Mouse (Mus musculus) kidney, postnatal 0 days (tissue): ENCODE results near the gene Slc34a3. TPM values are rescaled to one million over a fixed set of nuclear protein-coding genes. Genes with fewer than 3 reads are reported as not detected.

ENCODE experiments used
- ATAC-seq: fragments of 200-750 bp; cut with Nextera tagmentation; replicated peaks from 2 replicates; pipeline ENCODE4 v1.8.0; 2017; ENCODE audit warnings: low read depth, moderate number of reproducible peaks, moderate TSS enrichment, moderate library complexity; ENCODE audit not compliant: low FRiP score
- DNase-seq: peaks from one replicate; pipeline ENCODE4 v3.0.0-alpha.2; 2016; ENCODE audit warnings: low spot score
- H3K27ac ChIP-seq: fragments of 300-500 bp; sonication (generic); 2 replicates; pipeline ENCODE4 v1.5.1; 2014; ENCODE audit warnings: mild to moderate bottlenecking
- H3K27me3 ChIP-seq: fragments of 300-500 bp; sonication (generic); 2 replicates; pipeline ENCODE4 v1.6.1; 2014; ENCODE audit warnings: low read length, mixed read lengths; ENCODE audit not compliant: insufficient read depth
- H3K36me3 ChIP-seq: fragments of 300-500 bp; sonication (generic); 2 replicates; pipeline ENCODE4 v1.6.1; 2014; ENCODE audit warnings: low read length, mixed read lengths; ENCODE audit not compliant: insufficient read depth
- H3K4me1 ChIP-seq: fragments of 300-500 bp; sonication (generic); replicated peaks from 2 replicates; pipeline ENCODE4 v1.6.1; 2014; ENCODE audit warnings: antibody characterized with exemption, low read length, mixed read lengths; ENCODE audit not compliant: insufficient read depth
- H3K4me2 ChIP-seq: fragments of 300-500 bp; sonication (generic); 2 replicates; pipeline ENCODE4 v1.6.1; 2014; ENCODE audit warnings: mild to moderate bottlenecking, low read length, moderate library complexity, mixed read lengths
- H3K4me3 ChIP-seq: fragments of 300-500 bp; sonication (generic); replicated peaks from 2 replicates; pipeline ENCODE4 v1.5.1; 2014; ENCODE audit warnings: low read depth, low read length
- H3K9ac ChIP-seq: fragments of 300-500 bp; sonication (generic); 2 replicates; pipeline ENCODE4 v1.6.1; 2014; ENCODE audit warnings: low read depth, low read length
- H3K9me3 ChIP-seq: fragments of 300-500 bp; sonication (generic); replicated peaks from 2 replicates; pipeline ENCODE4 v1.6.1; 2016; ENCODE audit warnings: low read length, inconsistent platforms, mixed read lengths
- CTCF ChIP-seq: IDR thresholded peaks from 2 replicates; pipeline ENCODE4 v1.5.1; 2016; ENCODE audit warnings: antibody characterized with exemption, low read depth, mild to moderate bottlenecking, moderate library complexity
- WGBS: fragments of 180-500 bp; shearing (Covaris S2); extraction: QIAGEN DNeasy Blood & Tissue Kit; methylation state at CpG from one replicate; pipeline ENCODE4 v1.1.7; 2014; 5-methylcytosine and 5-hydroxymethylcytosine counted together
- polyA plus RNA-seq: library from polyadenylated mRNA; unstranded; fragments of >200 nt; fragmentation: Nextera tagmentation; extraction: Ambion mirVana; gene quantifications from 2 replicates; pipeline ENCODE4 v1.2.1, GENCODE M21; 2015

The Slc34a3 gene
- polyA plus RNA-seq: 1.5 and 1.6 TPM in 2 replicates

DNA sequence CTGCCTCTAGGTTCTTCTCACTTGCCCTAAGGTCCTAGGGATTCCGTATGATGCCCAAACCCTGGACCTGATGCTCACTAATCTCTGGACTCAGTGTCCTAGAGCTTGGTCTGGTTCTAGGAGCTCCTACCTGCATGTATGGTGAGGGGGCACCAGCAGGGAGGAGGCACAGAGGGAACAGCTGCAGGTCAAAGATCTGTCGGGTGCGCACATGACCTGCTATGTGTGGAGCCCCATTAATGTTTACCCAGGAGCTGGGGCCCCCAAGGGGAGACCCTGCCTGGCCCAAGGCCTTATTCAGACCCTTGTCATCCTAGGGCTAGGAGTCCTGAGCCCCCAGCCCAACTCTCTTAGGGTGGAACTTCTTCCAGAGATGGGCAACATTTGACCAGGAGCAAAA is at the start of gene Slc34a3:
Gene Slc34a3 (minus strand): TSS at position 315 of the 400 bp plus-strand sequence.
- H3K4me2 ChIP-seq: no peak within 1 kb of the TSS
- no peak for DNase-seq
- 76% methylated on average over 3 of the region's 3 CpGs for WGBS
- peak within 1 kb of the TSS; percentile 25; the same call in 1 of the 2 replicates for H3K27ac ChIP-seq
- 0 out of 2 replicates have a peak, but pooled peaks cover 1% of the 10 kb centered on the region for H3K4me1 ChIP-seq
- H3K4me3 ChIP-seq: no peak within 1 kb of the TSS
- no peaks in the 10 kb centered on the region for H3K36me3 ChIP-seq
- TF ChIP-seq CTCF: no peak
- no peaks in the 10 kb centered on the region for H3K27me3 ChIP-seq
- no peak within 1 kb of the TSS for H3K9ac ChIP-seq
- no peaks in the 10 kb centered on the region for H3K9me3 ChIP-seq
- no peak; the same call in 1 of the 2 replicates for ATAC-seq

DNA sequence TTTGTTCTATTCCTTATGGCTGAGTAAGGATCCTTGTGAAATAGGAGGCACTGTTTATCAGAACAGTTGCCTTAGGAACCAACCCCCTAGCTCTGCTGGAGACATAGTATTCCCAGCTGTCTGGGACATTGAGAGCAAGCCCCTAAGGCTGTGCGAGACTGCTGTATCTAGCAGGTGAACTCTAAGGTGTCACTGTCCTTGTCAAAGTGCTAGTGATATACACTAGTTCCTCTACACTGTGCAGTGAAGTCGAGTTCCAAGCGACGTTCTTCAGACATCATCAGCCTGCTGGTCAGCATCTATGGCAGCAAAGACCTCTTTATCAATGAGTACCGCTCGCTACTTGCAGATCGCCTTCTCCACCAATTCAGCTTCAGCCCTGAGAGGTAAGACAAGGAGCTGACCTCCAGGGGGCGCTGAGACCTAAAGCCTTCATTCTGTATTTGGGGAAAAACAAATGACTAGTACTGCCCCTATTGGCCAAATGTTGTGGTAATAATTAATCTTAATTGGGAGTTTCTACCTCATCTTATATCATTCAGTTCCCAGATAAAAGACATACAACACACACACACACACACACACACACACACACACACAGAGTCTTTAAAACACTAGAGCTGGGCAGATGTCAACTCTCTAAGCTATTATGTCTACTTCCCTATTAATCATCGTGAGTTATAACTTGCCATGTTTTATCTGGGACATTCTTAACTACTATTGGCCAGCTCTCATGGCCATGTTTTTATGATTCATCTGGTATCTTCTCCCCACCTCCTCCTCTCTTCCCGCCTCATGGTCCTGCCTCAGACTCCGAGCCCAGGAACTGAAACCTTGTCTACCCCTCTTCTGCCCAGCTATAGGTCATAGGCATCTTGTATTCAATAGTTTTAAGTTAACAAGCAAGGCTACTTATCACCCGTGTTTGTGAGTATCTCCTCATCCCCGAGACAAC is 45.0 kb upstream of the Slc34a3 start:
- H3K4me3 ChIP-seq: no peak overlapping the region
- 62% methylated on average over 13 of the region's 13 CpGs for WGBS
- ATAC-seq: no peak; the same call in 1 of the 2 replicates
- no peak overlapping the region for H3K27ac ChIP-seq
- H3K4me1 ChIP-seq: no peaks in the 10 kb centered on the region
- DNase-seq: peak; percentile 89
- H3K9me3 ChIP-seq: no peaks in the 10 kb centered on the region
- no peak overlapping the region for H3K9ac ChIP-seq
- peaks cover 80% of the 10 kb centered on the region for H3K36me3 ChIP-seq
- H3K27me3 ChIP-seq: no peaks in the 10 kb centered on the region
- no peak overlapping the region for H3K4me2 ChIP-seq
- peak; percentile 95 for TF ChIP-seq CTCF

DNA sequence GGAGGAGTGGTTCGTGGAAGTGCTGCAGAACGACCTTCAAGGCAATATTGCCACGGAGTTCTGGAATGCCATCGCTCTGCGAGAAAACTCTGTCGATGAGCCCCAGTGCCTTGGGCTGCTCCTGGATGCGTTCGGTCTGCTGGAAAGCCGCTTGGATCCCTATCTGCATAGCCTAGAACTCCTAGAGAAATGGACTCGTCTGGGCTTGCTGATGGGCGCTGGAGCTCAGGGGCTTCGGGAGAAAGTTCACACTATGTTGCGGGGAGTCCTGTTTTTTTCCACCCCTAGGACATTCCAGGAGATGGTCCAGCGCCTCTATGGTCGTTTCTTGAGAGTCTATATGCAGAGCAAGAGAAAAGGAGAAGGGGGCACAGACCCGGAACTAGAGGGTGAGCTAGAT is 38.8 kb upstream of the Slc34a3 start:
- no peak for TF ChIP-seq CTCF
- 27% methylated on average over 16 of the region's 16 CpGs for WGBS
- 0 out of 2 replicates have a peak overlapping the region, but pooled peaks have one; percentile 51 for H3K27ac ChIP-seq

DNA sequence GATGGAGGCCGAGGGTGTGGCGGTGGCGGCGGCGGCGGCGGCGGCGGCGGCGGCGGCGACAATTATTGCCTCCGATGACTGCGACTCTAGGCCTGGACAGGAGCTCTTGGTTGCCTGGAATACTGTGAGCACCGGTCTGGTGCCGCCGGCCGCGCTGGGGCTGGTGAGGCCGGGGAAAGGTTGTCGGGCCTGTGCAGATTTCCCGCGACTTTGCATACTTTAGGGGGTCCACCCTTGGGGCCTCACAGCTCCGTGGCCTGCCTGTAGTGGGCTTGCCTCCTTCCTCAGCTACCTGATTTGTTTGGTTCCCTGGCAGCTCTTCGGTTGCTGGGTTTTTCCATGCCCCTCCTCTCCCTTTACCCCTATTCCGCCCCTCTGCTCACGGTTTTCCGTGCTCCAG is 38.4 kb upstream of the Slc34a3 start:
- Histone ChIP-seq H3K4me1 (peaks cover 19% of the 10 kb centered on the region), H3K9ac (peak overlapping the region; percentile 70), H3K4me2 (peak overlapping the region; percentile 73), H3K27me3 (no peaks in the 10 kb centered on the region), H3K9me3 (no peaks in the 10 kb centered on the region), H3K36me3 (peaks cover 54% of the 10 kb centered on the region), H3K27ac (peak overlapping the region; percentile 51), H3K4me3 (peak overlapping the region; percentile 59)
- TF ChIP-seq CTCF: no peak
- under 1% methylated on average over 29 of the region's 29 CpGs for WGBS
- DNase-seq (no peak), ATAC-seq (peak; percentile 63)

More for the DNA sequence above, 38.8 kb upstream of the Slc34a3 start:
- no peaks in the 10 kb centered on the region for H3K27me3 ChIP-seq
- no peaks in the 10 kb centered on the region for H3K9me3 ChIP-seq
- peak overlapping the region; percentile 59 for H3K4me3 ChIP-seq
- peaks cover 59% of the 10 kb centered on the region for H3K36me3 ChIP-seq
- DNase-seq: no peak
- peaks cover 19% of the 10 kb centered on the region for H3K4me1 ChIP-seq
- ATAC-seq: no peak
- H3K4me2 ChIP-seq: peak overlapping the region; percentile 73
- H3K9ac ChIP-seq: peak overlapping the region; percentile 70

DNA sequence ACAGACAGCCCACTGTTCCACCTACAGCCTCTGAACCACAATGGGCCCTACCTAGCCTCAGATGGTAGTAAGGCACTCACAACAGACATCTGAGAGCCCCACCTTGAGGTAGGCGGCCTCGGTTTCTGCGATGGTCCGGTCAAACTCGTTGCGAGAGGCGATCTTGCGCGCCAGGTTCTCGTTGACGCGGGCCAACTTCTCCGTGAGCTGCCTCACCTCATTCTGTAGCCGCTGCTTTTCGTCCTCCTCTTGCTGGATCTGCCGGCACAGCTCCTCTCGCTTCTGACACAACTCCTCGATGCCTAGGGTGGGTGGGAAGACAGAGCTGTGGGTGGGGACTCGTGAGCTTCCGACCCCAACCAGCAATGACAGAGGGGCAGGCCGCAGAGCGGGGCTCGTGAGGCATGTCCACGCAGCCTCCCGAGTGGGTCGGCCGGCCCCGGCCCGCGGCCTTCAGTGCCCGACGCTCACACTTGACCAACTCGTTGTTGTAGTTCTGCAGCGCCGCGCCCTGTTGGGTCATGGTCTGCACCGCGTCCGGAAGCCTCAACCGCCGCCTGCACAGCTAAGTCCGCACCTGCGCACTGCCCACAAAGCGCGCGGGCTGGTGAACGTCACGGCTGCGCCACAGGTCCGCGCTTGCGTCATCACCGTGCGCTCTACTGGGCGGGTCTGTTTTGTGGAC is 37.8 kb upstream of the Slc34a3 start, which contains the start of the genes Ssna1 and Anapc2:
Gene Ssna1 (minus strand): TSS at position 612 of the 685 bp plus-strand sequence.
Gene Anapc2 (plus strand): TSS at position 652 of the 685 bp plus-strand sequence.
- H3K9ac ChIP-seq: peak within 1 kb of the TSS; percentile 81
- ATAC-seq (peak; percentile 96), DNase-seq (peak; percentile 97)
- peaks cover 51% of the 10 kb centered on the region for H3K36me3 ChIP-seq
- peaks cover 19% of the 10 kb centered on the region for H3K4me1 ChIP-seq
- no peaks in the 10 kb centered on the region for H3K27me3 ChIP-seq
- H3K9me3 ChIP-seq: no peaks in the 10 kb centered on the region
- peak; percentile 57 for TF ChIP-seq CTCF
- H3K27ac ChIP-seq: peak within 1 kb of the TSS; percentile 86
- peak within 1 kb of the TSS; percentile 73 for H3K4me2 ChIP-seq
- H3K4me3 ChIP-seq: peak within 1 kb of the TSS; percentile 59
- WGBS: under 1% methylated on average over 52 of the region's 55 CpGs
